Mouse (Mus musculus) spleen, adult 12 weeks (tissue): ENCODE results near the gene Pck1.

Experiments
- DNase-seq: peaks from one replicate; pipeline ENCODE4 v3.0.0; 2022; ENCODE audit warnings: low spot score

Pck1 gene

DNA sequence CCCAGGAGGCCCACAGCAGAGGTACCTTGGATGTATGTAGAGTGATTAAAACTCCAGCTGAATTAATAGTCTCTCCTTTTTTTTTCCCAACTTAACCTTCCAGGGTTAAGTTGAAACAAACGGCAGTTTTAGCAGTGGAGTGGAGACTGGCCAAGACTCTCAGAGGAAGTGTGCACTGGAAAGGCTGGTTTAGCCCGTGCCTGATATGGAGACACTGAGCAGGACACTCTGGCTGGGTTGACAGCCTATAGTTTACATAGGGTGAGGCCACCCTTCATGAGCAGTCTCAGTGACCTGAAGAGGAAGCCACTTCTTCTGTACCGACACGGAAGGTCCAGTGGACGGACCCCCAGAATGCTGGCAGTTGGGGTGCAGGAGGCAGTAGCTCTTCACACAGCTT, 1.5 kb upstream of the Pck1 start:
- no peak for DNase-seq

DNA sequence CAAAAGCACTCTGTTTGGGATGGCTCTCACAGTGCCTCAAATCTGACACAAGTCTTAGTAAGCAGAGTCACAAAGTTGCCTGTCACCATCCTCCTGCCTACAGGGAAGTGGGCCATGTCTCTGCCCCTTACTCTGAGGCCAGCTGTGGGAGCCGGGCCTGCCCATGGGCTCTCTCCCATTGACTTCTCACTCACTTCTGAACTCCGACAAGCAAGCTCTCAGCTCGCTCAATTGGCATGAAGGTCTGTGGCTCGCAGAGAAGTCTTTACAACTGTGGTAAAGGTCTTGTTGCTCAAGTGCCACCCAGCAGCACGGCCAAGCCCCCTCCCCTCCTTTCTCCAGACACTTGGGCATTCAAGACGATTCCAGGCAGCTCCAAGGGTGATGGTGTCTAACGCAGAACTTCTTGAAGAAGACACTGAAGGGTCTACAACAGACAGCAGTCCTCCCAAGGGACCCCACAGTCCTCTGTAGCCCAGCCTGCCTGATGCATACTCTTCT, 1.0 kb upstream of the Pck1 start:
- DNase-seq, result no peak

DNA sequence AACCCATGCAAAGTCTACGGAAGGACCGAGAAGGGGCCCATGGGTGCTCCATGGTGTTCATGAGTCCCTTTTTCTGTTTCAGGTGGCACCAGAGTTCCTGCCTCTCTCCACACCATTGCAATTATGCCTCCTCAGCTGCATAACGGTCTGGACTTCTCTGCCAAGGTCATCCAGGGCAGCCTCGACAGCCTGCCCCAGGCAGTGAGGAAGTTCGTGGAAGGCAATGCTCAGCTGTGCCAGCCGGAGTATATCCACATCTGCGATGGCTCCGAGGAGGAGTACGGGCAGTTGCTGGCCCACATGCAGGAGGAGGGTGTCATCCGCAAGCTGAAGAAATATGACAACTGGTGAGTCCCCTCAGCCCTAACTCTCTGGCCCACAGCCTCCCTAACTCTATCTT, 418 bp downstream of the Pck1 start:
- no peak for DNase-seq

DNA sequence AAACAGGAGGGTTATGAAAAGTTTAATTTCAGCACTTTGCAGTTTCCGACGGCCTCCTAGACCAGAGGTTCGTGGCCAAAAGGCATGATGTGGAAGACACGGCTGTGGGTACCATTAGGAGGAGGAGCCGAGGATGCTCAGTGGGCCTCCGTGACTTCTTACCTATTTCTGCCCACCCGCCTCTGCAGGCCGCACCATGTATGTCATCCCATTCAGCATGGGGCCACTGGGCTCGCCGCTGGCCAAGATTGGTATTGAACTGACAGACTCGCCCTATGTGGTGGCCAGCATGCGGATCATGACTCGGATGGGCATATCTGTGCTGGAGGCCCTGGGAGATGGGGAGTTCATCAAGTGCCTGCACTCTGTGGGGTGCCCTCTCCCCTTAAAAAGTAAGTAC, 1.7 kb downstream of the Pck1 start:
- no peak for DNase-seq

DNA sequence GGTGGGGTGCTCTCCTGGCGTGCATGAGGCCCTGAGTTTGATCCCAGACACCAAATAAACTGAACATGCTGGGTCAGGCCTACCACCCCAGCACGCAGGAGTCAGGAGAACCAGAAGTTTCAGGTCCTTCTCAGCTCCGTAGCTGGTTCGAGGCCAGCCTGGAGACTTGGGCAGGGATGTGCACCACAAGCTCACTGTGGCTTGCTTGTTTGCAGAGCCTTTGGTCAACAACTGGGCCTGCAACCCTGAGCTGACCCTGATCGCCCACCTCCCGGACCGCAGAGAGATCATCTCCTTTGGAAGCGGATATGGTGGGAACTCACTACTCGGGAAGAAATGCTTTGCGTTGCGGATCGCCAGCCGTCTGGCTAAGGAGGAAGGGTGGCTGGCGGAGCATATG, 2.1 kb downstream of the Pck1 start:
- no peak for DNase-seq

DNA sequence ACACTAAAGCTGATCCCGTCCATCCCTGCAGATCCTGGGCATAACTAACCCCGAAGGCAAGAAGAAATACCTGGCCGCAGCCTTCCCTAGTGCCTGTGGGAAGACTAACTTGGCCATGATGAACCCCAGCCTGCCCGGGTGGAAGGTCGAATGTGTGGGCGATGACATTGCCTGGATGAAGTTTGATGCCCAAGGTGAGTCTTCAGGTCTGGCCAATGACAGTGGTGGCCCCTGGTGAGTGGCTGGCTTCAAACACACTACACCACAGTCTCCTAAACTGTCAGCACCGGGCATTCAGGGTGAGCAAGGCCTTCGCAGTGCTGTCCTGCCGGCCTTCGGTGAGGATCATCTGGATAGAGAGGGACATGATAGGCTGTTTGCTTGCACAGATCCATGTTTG, 3.1 kb downstream of the Pck1 start:
- DNase-seq, result no peak

DNA sequence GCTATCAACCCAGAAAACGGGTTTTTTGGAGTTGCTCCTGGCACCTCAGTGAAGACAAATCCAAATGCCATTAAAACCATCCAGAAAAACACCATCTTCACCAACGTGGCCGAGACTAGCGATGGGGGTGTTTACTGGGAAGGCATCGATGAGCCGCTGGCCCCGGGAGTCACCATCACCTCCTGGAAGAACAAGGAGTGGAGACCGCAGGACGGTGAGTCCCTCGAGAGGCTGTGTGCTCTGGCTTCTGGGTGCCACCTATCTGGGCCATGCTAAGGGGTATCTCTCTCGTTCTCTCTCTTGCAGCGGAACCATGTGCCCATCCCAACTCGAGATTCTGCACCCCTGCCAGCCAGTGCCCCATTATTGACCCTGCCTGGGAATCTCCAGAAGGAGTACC, 4.1 kb downstream of the Pck1 start:
- no peak for DNase-seq

DNA sequence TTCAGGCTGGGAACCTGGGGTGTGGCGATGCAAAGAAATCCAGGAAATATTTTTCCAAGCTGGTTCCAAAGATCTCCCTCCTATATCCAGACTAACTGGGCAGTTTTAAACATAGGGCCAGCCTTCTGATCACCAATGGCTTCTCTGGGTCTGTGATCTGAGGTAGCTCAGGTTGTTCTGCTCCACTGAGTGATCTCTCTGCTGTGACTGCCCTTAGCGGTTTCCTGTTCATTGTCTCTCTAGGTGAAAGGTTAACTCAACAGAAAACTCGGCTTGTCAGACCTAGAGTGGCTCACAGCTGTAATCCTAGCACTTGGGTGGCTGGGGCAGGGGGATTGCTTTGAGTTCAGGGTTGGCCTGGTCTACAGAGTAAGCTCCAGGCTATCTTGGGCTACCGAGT, 4.5 kb downstream of the Pck1 start:
- DNase-seq, result no peak

DNA sequence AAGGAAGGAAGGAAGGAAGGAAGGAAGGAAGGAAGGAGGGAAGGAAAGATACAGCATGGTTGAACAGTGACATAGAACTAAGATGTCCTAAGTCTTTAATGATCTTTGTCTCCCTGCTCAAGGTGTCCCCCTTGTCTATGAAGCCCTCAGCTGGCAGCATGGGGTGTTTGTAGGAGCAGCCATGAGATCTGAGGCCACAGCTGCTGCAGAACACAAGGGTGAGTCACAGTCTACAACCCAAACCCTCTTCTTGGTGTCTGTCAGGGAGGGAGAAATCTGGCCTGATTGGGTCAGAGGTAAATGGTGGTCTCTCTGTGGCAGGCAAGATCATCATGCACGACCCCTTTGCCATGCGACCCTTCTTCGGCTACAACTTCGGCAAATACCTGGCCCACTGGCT, 5.0 kb downstream of the Pck1 start:
- DNase-seq, result no peak

DNA sequence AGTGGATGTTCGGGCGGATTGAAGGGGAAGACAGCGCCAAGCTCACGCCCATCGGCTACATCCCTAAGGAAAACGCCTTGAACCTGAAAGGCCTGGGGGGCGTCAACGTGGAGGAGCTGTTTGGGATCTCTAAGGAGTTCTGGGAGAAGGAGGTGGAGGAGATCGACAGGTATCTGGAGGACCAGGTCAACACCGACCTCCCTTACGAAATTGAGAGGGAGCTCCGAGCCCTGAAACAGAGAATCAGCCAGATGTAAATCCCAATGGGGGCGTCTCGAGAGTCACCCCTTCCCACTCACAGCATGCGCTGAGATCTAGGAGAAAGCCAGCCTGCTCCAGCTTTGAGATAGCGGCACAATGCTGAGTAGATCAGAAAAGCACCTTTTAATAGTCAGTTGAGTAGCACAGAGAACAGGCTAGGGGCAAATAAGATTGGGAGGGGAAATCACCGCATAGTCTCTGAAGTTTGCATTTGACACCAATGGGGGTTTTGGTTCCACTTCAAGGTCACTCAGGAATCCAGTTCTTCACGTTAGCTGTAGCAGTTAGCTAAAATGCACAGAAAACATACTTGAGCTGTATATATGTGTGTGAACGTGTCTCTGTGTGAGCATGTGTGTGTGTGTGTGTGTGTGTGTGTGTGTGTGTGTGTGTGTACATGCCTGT, 5.7 kb downstream of the Pck1 start:
- DNase-seq, result no peak

DNA sequence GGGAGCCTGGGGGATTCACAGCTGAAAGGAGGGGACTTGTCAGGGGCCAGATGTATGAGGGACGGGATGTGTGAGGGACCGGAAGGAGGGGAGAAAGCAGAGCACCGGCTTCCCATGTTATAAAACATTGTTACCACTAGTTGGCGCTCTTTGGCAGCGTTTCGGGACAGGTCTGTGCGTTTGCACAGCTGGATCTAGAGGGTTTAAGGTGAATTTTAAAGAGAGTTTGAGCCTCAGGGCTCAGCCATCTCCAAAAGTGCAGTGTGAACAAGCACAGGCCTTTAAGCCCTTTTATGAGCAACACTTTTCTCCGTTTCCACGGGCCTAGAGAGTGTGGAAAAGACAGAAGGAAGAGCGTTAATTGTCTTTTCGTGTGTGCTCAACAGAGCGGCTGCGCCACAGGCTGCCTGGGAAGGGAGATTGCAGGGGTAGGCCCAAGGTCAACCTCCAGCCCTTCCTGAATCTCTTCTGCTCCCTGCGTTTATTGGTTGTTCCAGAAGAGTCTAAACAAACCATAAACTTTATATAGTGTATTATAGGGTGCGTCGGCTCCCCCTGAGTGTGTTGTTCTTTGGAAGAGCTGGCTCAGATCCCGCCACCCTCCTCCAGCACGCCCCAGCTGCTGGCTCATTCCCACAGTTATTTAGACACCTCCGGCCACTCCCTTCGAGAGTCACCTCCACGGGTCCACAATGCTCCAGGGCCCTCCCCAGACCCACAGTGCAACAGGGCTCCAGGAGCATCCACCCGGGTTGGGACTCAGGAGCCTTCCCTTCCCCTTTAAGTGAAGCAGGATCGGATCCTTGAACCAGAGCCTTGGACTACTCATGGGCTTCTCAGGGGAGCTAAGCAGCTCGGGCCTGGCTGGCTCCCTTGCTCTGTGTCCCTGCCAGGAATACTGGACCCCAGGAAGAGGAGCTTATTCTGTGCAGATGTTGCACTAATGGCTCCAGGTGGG, 6.8 kb downstream of the Pck1 start:
- DNase-seq, result peak; percentile 17

DNA sequence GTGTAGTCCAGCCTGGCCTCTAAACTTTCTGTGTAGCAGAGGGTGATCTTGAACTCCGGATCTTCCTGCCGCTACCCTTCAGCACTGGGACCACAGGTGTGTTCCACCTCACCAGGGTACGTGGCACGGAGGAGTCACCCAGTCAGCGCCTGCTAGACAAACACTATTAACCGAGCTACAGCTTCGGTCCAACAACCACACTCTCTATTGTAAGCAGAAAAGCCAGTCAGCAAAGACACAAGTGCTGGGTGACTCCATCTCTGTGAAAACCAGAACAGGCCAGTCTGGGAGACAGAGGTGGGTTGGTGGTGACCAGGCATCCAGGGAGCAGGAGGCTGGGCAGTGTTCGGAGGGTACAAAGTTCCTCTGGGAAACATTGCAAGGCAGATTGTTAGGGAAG, 10.5 kb downstream of the Pck1 start:
- DNase-seq, result no peak

DNA sequence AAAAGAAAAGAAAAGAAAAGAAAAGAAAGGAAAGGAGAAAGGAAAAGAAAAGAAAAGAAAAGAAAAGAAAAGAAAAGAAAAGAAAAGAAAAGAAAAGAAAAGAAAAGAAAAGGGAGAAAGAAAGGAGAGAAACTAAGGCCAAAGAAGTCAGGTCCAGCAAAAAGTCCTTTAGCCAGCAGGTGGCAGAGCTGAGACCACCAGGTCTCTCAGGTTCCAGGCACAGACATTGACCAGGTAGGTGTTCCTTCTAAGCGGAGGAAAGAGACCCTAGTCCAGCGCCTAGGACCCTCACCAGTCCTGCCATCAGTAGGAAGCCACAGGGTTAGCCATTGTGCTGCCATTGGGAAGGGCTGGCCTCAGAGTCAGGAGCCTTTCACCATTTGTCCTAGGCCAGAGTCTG, 11.5 kb downstream of the Pck1 start:
- DNase-seq, result no peak

DNA sequence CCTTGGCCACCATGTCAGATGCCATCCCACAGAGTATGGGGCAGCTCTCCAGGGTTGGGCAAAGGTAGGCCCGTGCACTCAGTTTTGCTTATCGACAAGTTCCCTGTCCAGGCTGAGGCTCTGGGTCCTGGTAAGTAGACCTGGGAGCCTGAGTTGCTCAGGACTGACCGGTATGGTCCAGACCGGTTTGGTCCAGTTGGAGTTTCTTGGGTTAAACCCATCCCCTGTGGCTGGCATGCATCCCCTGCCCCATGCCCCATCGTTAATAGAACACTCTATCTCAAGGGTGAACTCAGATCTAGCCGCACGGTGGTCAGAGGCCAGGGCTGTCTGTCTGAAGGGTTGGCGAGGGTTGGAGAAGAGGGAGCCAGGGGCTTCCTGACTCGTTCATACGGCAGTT, 12.1 kb downstream of the Pck1 start:
- DNase-seq, result no peak

DNA sequence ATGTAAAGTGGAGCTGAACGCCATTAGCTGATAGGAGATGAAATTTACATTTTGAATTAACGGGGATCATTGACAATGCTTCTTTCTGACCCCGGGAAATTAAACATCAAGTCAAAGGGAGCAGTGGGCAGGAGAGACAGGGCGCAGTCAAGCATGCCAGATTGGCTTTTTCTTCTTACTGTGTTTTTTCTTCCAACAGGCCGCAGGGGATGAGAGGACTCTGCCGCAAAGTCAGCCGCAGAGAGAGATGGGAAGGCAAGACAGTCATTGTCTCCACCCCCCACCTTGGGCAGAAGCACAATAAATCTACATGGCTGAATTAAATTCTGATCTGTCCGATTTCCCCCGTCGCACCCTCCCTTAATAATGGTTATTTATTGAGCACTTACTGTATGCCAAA, 12.5 kb downstream of the Pck1 start:
- DNase-seq, result no peak

DNA sequence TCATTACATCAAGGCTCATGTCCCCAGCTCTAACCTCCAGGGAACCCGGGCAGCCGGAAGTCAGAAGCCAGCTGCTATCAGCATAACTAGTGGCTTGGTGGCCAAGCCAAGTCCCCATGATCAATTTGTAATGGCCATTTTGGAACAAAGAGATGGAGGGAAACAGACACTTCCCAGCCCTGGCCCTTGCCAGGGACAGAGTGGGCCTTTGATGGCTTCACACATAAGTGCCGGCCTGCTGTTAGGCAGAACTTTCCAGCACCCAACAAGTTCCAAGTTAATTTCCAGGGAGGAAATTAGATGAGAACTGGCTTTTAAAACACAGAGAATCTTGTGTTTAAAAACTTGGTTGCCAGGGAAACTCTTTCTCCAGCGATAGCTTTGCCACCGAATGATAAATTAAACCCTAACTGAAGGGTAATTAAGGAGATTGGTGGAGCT, 15.6 kb downstream of the Pck1 start:
- no peak for DNase-seq

DNA sequence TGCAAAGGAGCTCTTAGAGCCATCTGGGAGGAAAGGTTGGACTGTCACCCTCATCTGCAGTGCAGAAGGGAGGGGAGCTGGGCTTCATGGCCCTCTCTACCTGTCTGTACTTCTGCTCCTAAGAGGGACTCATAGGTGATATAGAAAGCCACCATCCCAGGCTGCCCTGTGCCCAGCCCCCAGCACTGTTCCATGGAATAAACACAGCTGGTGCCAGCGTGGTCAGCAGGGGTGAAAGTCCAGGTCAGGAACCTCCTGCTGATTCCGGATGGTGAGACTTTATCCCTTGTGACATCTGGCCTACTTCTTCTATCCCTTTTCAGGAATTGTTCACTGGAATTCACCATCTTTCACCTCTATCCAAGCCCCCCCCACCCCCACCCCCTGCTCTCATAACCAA, 17.2 kb downstream of the Pck1 start:
- no peak for DNase-seq

DNA sequence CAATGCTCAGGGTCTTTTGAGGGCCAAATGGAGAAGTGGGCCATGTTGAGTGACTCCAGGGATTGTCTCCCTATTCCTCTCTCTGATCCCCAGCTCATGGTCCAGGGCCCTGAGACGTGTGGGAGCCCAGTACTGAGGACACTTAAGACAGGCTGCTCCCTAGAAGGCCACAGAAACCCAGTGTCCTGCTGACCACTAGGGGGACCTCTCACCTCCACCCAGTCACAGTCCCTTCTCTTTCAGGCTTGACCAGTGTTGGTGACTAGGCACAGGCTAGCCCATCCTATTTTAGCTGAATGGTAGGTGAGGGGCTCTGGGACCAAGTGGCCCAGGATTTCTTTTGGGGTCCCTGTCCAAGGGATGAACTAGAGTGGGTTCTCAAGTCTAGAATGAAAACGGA, 17.9 kb downstream of the Pck1 start:
- DNase-seq, result no peak

DNA sequence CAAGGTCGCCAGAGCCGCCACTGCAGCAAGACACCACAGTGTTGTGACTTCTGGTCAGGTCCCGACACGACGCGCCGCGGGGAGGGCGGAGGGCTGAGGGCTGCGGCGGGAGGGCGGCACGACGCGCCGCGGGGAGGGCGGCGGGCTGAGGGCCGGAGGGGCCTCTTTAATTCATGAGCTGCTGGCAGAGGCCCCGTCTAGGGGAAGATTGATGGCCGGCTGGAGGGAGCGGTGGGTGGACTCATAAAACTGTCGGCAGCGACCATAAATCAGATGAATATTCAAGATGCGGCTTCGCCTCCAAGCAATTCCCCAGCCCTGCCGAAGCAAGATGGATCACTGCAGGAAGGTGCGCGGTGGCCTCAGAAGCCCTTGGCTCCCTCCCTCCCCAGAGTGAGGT, 18.6 kb downstream of the Pck1 start:
- no peak for DNase-seq

DNA sequence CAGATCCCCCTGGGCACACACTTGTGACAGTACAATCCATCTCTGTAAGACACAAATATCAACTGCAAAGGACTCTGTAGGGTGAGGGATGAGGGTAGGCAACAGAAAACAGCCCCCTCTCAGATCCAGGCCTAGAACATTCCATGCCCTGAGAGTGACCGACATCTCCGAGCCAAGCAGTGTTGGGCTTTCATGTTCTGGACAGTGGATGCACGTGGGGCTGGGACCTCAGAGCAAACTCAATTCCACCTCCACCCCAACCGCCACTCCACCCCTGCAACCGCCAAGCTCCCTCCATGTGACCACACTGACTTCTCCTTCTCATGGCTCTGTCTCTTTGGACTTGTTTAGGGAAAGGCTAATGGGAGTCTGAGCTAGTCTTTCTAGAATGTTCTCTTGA, 19.1 kb downstream of the Pck1 start:
- DNase-seq, result no peak

DNA sequence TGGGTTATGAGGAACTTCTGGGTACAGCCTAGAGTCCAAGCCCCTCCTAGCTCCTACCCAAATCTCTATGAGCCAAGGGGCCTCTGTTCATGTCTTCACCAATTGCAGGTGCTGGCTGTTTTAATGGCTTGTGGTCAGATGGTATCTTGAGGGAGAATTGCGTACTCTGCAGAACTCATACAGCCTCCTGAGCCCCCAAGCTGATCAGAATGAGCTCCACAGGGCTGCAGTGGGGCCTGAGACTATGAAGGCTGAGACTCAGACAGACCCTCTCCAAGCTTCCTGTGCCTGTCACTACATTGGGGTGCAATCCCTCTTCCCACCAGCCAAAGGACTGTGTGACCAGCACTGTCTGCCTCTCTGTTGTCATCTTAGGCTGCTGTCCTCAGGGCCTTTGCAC, 19.5 kb downstream of the Pck1 start:
- no peak for DNase-seq

DNA sequence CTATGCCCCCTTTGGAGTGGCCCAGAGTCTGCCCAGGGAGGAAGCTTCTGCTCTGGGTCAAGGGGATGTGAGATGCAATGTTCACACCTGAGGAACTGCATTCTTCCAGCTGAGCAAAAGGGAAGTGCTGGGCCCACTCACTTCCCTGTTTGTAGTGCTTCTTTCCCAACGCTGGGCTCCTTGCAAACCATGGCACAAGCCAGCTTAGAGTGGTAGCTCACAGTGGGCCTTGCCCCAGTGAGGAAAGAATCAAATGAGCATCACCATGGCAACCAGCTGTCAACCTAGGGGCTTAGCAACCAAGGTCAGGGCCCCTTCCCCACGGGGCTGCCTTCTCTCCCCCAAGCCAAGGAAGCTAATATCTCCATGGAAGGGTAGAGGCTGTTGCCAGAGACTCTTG, 20.2 kb downstream of the Pck1 start:
- no peak for DNase-seq
